Mouse (Mus musculus): ENCODE measurements around the gene Slc23a3.

Slc23a3 gene

DNA sequence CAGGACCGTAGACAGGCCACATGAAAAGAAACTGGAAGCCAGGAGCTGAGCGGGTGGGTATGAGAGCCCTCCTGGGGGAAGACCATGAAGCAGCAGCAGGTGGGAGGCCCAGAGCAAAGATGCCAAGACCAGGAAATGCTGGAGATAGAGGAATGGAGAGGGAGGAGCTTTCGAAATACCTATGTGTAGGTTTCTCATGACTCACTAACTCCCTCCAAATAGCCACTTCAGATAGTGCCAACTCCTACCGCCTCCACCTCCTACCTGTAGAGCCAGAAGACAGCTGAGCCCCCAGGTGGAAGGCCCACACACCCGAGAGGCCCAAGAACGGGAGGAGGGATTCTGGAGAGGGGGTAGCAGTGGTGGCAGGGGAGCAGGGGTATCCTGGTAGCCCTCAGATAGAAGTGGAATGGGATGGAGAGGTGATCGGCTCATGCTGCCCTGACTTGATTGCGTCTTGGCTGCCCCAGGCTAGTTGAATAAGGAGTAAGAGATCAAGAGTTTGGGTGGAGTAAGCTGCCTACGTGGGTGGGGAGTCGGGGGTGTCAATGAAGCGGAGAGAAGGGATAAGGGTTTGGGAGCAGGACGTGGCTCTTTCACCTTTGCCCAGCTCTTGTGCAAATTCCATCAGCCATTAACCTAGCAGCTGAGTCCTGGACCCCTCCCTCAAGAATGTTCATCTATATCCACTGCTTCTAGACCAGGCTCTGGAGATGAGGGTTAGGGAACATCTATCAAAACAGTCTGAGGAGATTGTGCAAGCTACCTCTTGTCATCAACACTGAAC, at the start of gene Slc23a3:
Gene Slc23a3 (minus strand): TSS at position 470 of the 787 bp plus-strand sequence.
- no peak for DNase-seq (ENCODE audit: extremely low spot score, low spot score)

- no peak for DNase-seq (ENCODE audit: extremely low spot score, low spot score)
Measured at GRCm38 (mm10) chr1:75182160-75182559, 48.5 kb upstream of the Slc23a3 start.

DNA sequence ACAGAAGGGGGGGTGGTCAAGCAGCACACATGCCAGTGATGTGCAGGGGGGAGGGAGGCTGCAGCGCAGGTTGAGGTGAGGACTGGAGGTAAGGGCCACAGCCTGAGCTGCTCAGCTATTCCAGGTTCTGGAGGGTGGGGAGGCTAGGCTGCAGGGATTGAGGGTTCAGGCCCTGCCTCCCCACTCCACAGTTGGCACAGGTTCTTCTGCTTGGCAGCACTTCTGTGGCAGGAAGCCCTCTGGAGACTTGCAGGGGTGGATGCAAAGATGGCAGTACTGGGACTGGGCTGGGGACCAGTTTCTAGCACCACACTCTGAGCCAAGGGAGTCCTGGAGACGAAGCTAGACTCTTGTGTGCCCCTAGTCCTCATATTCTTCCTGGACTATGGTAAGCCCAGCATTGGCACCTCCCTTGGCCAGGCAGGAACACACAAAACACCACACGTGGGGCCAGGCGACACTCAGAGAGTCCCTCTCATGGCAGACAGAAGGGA, 47.7 kb upstream of the Slc23a3 start:
- no peak for DNase-seq (ENCODE audit: extremely low spot score, low spot score)

DNA sequence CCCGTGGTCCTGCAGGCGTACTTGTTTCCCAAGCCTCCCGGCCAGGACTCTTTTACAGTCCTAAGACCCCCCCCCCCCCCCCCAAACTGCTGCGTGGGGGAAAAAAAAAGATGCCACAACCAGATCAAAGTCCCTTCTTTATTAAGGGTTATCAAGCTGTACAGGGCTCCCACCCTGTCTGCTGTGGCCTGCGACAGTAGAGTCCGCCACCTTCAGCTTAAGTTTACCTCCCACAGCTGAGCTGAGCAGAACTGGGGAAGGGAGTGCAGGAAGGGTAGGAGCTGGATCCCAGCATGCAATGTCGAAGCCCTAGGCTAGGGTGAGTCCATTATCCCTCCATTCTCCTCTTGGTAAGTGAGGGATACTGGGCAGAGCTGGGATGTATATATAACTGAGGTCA, 47.1 kb upstream of the Slc23a3 start:
- DNase-seq (ENCODE audit: extremely low spot score, low spot score), result peak; percentile 17

- DNase-seq (ENCODE audit: extremely low spot score, low spot score), result peak; percentile 94
Measured at GRCm38 (mm10) chr1:75180105-75180590, 46.5 kb upstream of the Slc23a3 start, which contains the start of gene Abcb6. Gene Abcb6 (minus strand): TSS chr1:75180392.

GRCm38 (mm10) chr1:75179334-75180104, 45.8 kb upstream of the Slc23a3 start:
- no peak for DNase-seq (ENCODE audit: extremely low spot score, low spot score)

GRCm38 (mm10) chr1:75168472-75169464, 35.1 kb upstream of the Slc23a3 start, which contains the start of gene Zfand2b:
Gene Zfand2b (plus strand): TSS chr1:75168646.
- DNase-seq (ENCODE audit: extremely low spot score, low spot score), result peak; percentile 98

DNA sequence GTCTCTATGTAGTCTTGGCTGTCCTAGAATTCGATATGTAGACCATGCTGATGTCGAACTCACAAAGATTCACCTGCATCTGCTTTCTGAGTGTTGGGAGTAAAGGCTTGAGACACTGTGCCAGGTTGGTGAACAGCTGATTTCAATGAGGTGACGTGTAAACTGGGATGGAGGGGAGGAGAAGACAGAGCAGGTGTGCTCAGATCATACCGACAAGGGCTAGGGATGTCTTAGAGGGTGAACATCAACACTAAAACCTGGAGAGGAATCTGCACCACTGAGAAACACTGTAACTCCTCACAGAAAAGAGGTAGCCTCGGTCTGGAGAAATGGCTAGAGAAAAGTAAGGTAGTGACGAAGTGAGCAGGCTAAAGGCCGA, 34.4 kb upstream of the Slc23a3 start:
- DNase-seq (ENCODE audit: extremely low spot score, low spot score), result no peak

- no peak for DNase-seq (ENCODE audit: extremely low spot score, low spot score)
Measured at GRCm38 (mm10) chr1:75160256-75160617, 26.5 kb upstream of the Slc23a3 start.

GRCm38 (mm10) chr1:75159540-75160255, 26.0 kb upstream of the Slc23a3 start:
- no peak for DNase-seq (ENCODE audit: extremely low spot score, low spot score)

DNA sequence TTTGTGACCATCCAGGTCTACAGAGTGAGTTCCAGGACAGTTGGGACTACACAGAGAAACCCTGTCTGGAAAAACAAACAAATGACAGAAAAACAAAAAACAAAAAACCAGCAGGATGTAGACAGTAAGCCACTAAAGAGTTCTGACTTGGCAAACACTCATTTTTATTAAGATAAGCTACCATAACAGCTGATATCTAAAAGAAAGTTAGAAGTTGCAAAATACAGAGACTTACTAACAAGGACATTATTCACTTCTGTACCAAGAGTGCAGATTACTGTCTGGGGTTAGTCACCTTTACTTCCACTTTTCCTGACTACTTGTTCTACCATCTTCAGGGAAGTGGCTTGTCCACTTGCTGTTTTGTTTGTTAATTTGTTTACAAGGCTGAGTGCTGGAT, 25.3 kb upstream of the Slc23a3 start:
- DNase-seq (ENCODE audit: extremely low spot score, low spot score), result no peak

DNA sequence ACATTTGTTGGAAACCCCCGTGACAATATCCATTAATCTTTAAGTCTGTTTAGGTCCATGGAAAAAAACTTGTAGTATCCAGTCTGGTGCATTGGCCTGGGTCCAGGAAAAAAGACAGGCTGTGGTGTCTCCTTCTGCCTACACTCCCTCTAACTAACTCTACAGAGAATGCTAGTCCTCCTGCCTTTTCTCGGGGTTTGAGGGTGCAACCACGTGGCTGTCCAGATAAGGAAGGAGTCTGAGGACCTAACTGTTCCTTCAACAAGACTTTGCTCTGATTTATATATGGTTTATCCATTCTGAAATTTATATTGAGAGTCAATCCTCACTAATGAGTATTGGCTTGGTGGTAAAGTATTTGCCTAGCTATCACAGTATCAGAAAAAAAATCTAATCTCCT, 22.1 kb upstream of the Slc23a3 start:
- DNase-seq (ENCODE audit: extremely low spot score, low spot score), result no peak

GRCm38 (mm10) chr1:75148727-75149126, 15.0 kb upstream of the Slc23a3 start:
- no peak for DNase-seq (ENCODE audit: extremely low spot score, low spot score)

DNA sequence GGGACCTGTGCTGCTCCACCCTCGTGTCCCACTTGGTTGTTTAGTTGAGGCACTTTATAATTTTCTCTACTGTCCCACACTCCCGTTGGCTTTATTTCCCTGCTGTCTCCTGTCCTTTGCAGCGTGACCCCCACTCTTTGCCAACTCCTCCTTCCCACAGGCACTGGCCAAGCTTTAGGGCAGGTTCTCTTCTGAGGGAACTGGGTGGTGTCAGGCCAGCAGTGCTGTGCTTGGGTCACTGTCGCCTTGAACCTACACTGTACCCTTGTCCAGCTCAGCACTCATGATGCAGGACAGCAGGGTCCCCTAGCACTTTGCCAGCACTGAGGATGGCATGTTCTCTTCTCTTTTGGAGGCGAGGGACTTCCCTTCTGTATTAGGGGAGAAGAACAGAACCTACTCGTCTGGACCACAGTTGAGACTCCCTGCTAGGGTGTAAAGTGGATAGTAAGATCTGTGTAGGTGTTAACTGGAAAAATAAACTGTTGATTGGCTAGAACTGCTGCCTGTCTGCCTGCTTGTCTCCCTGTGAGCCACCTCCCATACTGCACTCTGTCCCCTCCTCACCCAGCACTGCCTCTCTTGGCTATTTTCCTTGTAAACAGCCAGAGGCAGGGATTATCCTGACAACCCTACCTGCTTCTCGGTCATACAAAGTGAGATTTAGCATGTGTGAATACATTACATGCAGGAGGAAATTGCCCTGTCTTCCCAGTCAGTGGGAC, 13.9 kb upstream of the Slc23a3 start:
- no peak for DNase-seq (ENCODE audit: extremely low spot score, low spot score)

- no peak for DNase-seq (ENCODE audit: extremely low spot score, low spot score)
Measured at GRCm38 (mm10) chr1:75145589-75145988, 11.9 kb upstream of the Slc23a3 start.

DNA sequence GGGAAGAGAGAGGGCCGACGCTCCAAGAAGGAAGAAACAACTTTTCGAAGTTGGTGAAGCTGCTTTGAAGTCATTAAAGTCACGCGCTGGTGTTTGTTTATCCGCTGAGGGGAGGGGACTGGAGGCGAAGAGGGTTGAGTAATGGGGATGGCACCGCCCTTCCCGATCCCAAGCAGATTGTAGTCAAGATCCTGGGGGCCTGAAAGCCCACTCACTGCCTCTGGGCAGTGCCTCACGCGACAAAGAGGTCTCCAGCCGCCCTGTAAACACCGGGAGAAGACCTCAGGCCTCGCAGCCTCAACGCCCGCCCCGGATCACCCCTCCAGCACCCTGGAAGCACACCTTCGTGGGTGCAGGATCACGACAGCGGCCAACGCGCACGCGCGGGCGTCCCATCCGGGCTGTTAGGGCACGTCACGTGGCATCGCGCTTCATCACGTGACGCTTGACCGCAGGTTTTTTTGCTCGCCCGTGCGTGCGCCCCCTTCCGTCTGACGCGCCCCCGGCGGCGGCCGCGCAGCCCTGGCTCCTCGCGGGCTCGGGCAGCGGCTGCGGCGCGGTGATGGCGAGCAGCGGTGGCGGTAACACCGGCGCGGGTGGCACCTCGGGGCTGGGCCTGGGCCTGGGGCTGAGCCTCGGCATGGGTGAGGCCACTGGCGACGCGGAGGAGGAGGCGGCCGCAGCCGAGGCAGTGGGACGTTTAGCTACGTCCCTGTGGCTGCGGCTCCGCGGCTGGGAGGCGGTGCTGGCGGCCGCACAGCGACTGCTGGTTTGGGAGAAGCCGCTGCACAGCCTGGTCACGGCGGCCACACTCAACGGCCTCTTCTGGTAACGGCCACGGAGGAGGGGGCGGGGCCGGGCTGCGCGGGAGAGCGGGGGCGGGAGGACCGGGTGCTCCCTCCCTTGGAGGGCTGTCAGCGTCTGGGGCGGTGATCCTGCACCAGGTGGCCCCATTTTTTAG, 8.9 kb upstream of the Slc23a3 start, which contains the start of the genes Cnppd1 and Retreg2:
Gene Cnppd1 (minus strand): TSS at position 411 of the 961 bp plus-strand sequence.
Gene Retreg2 (plus strand): TSS at position 478 of the 961 bp plus-strand sequence.
- DNase-seq (ENCODE audit: extremely low spot score, low spot score), result peak; percentile 99

DNA sequence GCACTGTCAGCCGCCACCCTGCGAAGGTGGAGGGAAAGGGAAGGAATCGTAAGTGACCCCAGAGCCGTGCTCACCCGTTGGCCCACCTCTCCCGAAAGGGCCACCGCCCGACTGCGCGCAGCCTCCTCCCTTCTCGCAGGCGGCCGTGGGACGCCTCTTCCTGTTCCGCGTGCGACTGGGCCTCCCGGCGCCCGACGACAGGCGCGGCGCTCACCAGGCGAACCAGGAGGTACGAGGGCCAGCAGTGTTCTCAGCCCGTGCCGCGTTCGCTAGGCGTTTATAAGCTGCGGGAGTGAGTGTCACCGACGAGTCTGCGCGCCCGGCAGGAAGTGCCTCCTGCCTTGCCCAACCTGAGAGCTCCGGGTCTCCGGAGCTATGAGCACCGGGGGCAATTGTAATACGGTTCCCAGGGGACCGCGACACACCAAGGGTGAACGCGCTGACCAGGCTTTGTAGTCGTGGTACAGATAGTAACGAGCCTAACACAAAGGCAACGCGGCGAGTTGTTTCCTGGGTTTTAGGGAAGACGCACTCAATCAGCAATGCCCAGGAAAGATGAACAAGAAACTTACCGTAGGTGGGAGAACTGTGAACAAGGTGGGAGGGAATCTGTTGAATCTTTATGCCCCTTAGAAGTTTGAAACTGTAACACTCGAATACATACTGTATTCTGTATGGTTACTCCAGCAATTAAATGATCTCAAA, 7.9 kb upstream of the Slc23a3 start:
- peak; percentile 62 for DNase-seq (ENCODE audit: extremely low spot score, low spot score)
